Mouse (Mus musculus) hindbrain, embryonic 12.5 days (tissue): ENCODE measurements around the gene Rabep1. TPM values are rescaled to one million over a fixed set of nuclear protein-coding genes. Genes with fewer than 3 reads are reported as not detected.
"Not testable (repeated sequence)": the region's sequence is repeated elsewhere in the genome, so short reads cannot be mapped to it uniquely, and the experiment has no call there.

Source experiments
- ATAC-seq: fragments of 200-750 bp; cut with Nextera tagmentation; 2 replicates; pipeline ENCODE4 v1.8.0; 2017; ENCODE audit warnings: moderate TSS enrichment; ENCODE audit not compliant: low FRiP score
- H3K27ac ChIP-seq: fragments of 300-500 bp; sonication (generic); 2 replicates; pipeline ENCODE4 v1.5.1; 2016; ENCODE audit warnings: mild to moderate bottlenecking
- H3K27me3 ChIP-seq: fragments of 300-500 bp; sonication (generic); 2 replicates; pipeline ENCODE4 v1.6.1; 2016; ENCODE audit warnings: mild to moderate bottlenecking
- H3K36me3 ChIP-seq: fragments of 300-500 bp; sonication (generic); 2 replicates; pipeline ENCODE4 v1.6.1; 2016; ENCODE audit warnings: mild to moderate bottlenecking
- H3K4me1 ChIP-seq: fragments of 300-500 bp; sonication (generic); 2 replicates; pipeline ENCODE4 v1.6.1; 2016
- H3K4me2 ChIP-seq: fragments of 300-500 bp; sonication (generic); replicated peaks from 2 replicates; pipeline ENCODE4 v1.6.1; 2016; ENCODE audit warnings: mild to moderate bottlenecking
- H3K4me3 ChIP-seq: fragments of 300-500 bp; sonication (generic); 2 replicates; pipeline ENCODE4 v1.5.1; 2016; ENCODE audit warnings: mild to moderate bottlenecking
- H3K9ac ChIP-seq: fragments of 300-500 bp; sonication (generic); 2 replicates; pipeline ENCODE4 v1.6.1; 2016; ENCODE audit warnings: mild to moderate bottlenecking, moderate library complexity
- H3K9me3 ChIP-seq: fragments of 300-500 bp; sonication (generic); replicated peaks from 2 replicates; pipeline ENCODE4 v1.6.1; 2016; ENCODE audit warnings: mild to moderate bottlenecking
- WGBS: fragments of 180-500 bp; shearing (Covaris S2); methylation state at CpG from one replicate; pipeline ENCODE4 v1.1.7; 2016; 5-methylcytosine and 5-hydroxymethylcytosine counted together
- polyA plus RNA-seq: library from polyadenylated mRNA; unstranded; fragments of >200 nt; fragmentation: Nextera tagmentation; extraction: Ambion mirVana; gene quantifications from 2 replicates; pipeline ENCODE4 v1.2.1, GENCODE M21; 2016

Rabep1 gene
- polyA plus RNA-seq, 1 experiment from 2014 or later = 56.9 TPM

GRCm38 (mm10) chr11:70837031-70837430 is 7.5 kb upstream of the Rabep1 start:
- H3K27me3 ChIP-seq = no peaks in the 10 kb centered on the region
- no peaks in the 10 kb centered on the region; the same call in 1 of the 2 replicates for H3K9me3 ChIP-seq
- no peaks in the 10 kb centered on the region for H3K4me1 ChIP-seq
- no peak overlapping the region for H3K4me2 ChIP-seq
- H3K36me3 ChIP-seq = no peaks in the 10 kb centered on the region
- H3K4me3 ChIP-seq = no peak overlapping the region
- H3K9ac ChIP-seq = no peak overlapping the region
- no peak overlapping the region for H3K27ac ChIP-seq
- ATAC-seq = no peak
- 95% methylated on average over 3 of the region's 3 CpGs for WGBS

DNA sequence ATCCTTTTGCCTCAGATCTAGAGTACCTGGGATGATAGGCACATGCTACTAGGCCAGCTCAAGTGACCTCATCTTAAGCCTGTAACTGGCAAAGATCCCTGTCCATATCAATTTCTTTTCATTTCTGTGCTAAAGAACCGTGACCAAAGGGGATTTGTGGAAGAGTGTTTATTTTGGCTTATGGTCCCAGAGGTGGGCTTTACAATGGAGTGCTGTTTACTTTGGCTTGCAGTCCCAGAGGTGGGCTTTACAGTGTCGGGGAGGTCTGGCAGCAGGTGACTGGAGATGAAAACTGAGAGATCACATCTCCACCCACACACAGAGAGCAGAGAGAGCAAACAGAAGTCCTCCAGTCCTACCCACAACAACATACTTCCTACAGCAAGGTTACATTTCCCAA is 6.0 kb upstream of the Rabep1 start:
- ATAC-seq = no peak
- Histone ChIP-seq H3K27me3 (no peaks in the 10 kb centered on the region), H3K4me2 (no peak overlapping the region), H3K4me3 (no peak overlapping the region), H3K9ac (no peak overlapping the region), H3K27ac (no peak overlapping the region), H3K9me3 (no peaks in the 10 kb centered on the region), H3K36me3 (no peaks in the 10 kb centered on the region), H3K4me1 (no peaks in the 10 kb centered on the region)
- 66% methylated on average over 2 of the region's 2 CpGs for WGBS

DNA sequence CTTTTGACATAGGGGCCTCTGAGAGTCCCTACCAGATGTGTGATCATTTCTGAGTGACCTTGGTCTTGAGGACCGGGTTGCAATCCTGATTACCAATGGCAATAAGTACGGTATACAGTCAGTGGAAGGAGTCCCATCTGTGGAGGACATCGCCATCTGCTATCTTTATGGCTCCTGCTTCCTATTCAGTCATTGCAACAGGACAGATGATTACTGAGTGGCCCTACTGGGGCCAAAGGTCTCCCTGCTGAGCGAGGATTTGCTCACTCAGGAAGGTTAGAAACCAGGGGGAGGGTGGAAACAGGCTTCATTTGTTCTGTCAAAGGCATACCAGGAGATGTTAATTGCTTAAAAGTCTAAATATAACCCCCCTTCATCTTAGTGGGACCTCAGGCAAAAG is 1.6 kb upstream of the Rabep1 start:
- Histone ChIP-seq H3K36me3 (no peaks in the 10 kb centered on the region), H3K4me1 (peaks cover 18% of the 10 kb centered on the region), H3K27me3 (no peaks in the 10 kb centered on the region), H3K4me2 (no peak overlapping the region), H3K9ac (no peak overlapping the region), H3K9me3 (no peaks in the 10 kb centered on the region), H3K27ac (no peak overlapping the region), H3K4me3 (no peak overlapping the region)
- WGBS = 57% methylated on average over 4 of the region's 4 CpGs
- no peak for ATAC-seq

DNA sequence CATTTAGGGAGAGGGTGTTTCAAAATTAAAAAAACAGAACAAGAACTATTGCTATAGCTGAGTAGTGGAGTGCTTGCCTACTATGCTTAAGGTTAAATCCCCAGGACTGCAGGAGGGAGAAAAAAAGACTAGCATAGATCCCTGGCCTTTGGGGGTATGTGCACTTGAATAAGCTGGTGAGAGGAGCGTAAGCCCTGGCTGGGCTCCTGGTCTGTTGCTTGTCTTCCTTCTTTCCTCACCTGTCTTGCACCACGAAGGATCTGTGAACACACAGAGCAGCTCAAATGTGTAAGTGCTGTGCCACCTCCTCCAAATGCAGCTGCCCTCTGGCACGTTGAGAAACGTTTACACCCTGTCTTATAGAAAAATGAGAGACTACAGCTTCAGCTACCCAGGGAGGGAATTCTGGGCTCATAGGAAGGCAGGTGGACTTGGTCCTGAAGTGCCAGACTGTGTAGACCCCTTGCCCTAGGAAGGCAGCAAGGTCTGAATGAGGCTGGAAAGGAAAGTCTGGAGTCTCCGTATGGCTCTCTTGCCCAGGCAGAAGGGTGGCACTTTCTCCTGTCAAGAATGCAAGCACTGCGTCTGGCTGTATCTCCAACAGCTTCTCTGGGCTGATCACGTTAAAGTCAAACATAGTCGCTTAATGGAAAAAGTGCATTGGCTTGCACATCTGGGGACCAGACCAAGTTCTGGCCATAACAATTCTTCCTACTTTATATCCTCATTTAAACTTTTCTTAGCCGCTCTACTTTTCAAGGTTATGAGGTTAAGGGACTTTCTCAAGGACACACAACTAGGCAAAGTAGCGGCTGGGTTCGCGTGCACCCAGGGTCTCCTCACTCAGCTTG is 652 bp upstream of the Rabep1 start:
- WGBS = 20% methylated on average over 12 of the region's 12 CpGs
- H3K9ac ChIP-seq = peak overlapping the region; percentile 99; the same call in 1 of the 2 replicates
- 0 out of 2 replicates have a peak, but pooled peaks have one; percentile 26 for ATAC-seq

DNA sequence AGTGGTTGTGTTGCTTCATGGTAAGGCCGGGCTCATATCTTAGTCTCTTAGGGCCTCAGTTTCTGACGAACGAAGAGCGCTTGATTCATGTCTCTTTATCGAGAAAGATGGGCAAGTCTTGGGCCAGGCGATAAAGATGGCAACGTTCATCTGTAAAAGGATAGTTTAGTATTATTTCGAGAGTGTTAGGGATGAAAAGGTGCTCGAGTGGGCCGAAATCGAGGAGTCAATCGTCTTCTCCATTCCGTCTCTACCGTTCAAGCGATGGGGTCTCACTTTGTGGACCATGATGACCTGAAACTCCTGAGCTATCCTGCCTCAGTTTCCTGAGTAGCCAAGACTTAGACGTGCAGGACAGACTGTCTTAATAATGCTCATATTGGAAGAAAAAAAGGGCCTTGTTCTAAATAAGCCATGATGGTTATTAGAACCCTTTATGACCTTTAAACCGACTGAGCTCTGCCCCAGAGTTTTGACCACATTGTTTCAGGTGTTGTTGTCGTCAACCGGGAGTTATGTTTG is 940 bp downstream of the Rabep1 start:
- Histone ChIP-seq H3K9me3 (no peaks in the 10 kb centered on the region), H3K4me3 (peak overlapping the region; percentile 99), H3K9ac (peak overlapping the region; percentile 99), H3K27ac (peak overlapping the region; percentile 90; the same call in 1 of the 2 replicates), H3K27me3 (no peaks in the 10 kb centered on the region), H3K4me1 (peaks cover 18% of the 10 kb centered on the region), H3K36me3 (no peaks in the 10 kb centered on the region), H3K4me2 (peak overlapping the region; percentile 85)
- WGBS = 5% methylated on average over 19 of the region's 19 CpGs
- no peak for ATAC-seq

More for the DNA sequence above, 652 bp upstream of the Rabep1 start:
- H3K36me3 ChIP-seq = no peaks in the 10 kb centered on the region
- no peaks in the 10 kb centered on the region for H3K27me3 ChIP-seq
- peak overlapping the region; percentile 99 for H3K4me3 ChIP-seq
- H3K9me3 ChIP-seq = no peaks in the 10 kb centered on the region
- peaks cover 18% of the 10 kb centered on the region for H3K4me1 ChIP-seq
- H3K4me2 ChIP-seq = peak overlapping the region; percentile 85
- no peak overlapping the region for H3K27ac ChIP-seq

DNA sequence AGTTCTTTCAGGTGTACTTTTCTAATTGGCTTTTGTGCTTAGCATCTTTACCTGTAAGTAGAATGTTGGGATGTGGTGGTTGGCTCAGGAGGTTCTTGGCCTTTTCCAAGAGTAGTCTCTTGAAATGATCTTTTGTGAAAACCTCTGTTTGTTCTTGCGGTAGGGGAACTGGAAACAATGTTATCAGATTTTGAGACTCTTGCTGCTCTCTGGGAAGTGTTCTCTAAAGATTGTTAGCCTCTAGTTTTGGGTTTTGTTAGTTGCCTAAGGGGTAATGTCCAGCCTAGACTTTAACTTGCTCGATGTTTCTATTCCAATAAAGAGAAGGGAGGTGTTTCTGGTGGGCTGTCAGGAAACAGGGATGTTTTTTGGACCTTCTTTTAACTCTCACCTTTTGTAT is 1.5 kb downstream of the Rabep1 start:
- Histone ChIP-seq H3K4me1 (peaks cover 18% of the 10 kb centered on the region), H3K36me3 (no peaks in the 10 kb centered on the region), H3K9ac (peak overlapping the region; percentile 99), H3K27ac (no peak overlapping the region), H3K4me2 (peak overlapping the region; percentile 85), H3K27me3 (no peaks in the 10 kb centered on the region), H3K4me3 (peak overlapping the region; percentile 99), H3K9me3 (no peaks in the 10 kb centered on the region)
- 55% methylated on average over 2 of the region's 2 CpGs for WGBS
- no peak for ATAC-seq

DNA sequence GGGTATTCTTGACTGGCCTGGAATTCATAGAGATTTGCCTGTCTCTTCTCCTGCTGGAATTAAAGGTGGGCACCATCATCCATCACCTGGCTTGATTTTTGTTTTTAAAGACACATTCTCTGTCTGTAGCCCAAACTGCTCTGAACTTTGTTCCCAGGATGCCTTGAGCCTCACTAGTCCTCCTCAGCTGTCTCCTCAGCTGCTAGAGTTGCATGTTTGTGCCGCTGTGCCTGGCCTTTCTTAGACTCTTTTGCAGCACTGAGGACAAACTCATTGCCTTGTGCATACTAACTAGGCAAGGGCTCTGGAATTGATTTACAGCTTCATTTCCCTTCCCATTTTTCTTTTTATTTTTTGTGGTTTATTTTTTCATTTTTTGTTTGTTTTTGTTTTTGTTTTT is 15.8 kb downstream of the Rabep1 start:
- Histone ChIP-seq H3K9ac (no peak overlapping the region), H3K27me3 (no peaks in the 10 kb centered on the region), H3K9me3 (no peaks in the 10 kb centered on the region), H3K27ac (no peak overlapping the region), H3K36me3 (no peaks in the 10 kb centered on the region), H3K4me3 (no peak overlapping the region), H3K4me2 (no peak overlapping the region), H3K4me1 (no peaks in the 10 kb centered on the region)
- WGBS = 77% methylated on average over 1 of the region's 1 CpGs
- ATAC-seq = no peak

- not testable (repeated sequence) for H3K4me3 ChIP-seq, H3K9me3 ChIP-seq, H3K36me3 ChIP-seq, H3K4me2 ChIP-seq, H3K27ac ChIP-seq, H3K27me3 ChIP-seq, H3K9ac ChIP-seq, ATAC-seq, H3K4me1 ChIP-seq
- WGBS = 90% methylated on average over 2 of the region's 2 CpGs
Observed at GRCm38 (mm10) chr11:70863204-70863603, 18.6 kb downstream of the Rabep1 start.

GRCm38 (mm10) chr11:70865223-70865622 is 20.6 kb downstream of the Rabep1 start:
- H3K27ac ChIP-seq = no peak overlapping the region
- no peaks in the 10 kb centered on the region for H3K36me3 ChIP-seq
- no peak for ATAC-seq
- H3K27me3 ChIP-seq = no peaks in the 10 kb centered on the region
- no peaks in the 10 kb centered on the region for H3K4me1 ChIP-seq
- H3K4me3 ChIP-seq = no peak overlapping the region
- H3K9me3 ChIP-seq = no peaks in the 10 kb centered on the region
- WGBS = 91% methylated on average over 2 of the region's 2 CpGs
- H3K4me2 ChIP-seq = no peak overlapping the region
- no peak overlapping the region for H3K9ac ChIP-seq

DNA sequence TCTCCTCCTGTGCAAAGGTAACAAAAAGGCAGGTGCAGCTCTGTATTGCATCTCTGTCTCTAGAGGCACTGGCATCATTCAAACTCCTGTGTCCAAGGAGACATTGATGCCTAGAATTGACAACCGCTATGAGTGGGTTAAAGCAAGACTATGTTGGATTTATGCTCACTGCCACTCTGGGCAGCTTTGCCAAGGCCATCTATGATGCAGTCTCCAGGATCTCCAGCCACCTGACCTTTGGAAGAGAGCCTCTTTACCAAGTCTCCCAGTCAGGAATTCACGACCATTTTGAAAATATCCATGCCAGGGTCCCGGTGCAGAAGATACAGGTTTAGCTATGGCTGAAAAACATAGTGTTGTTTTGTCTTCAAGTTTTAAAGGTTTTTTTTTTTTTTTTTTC is 24.7 kb downstream of the Rabep1 start:
- WGBS = 88% methylated on average over 3 of the region's 3 CpGs
- Histone ChIP-seq H3K4me1 (no peaks in the 10 kb centered on the region), H3K27ac (no peak overlapping the region), H3K27me3 (no peaks in the 10 kb centered on the region), H3K4me3 (no peak overlapping the region), H3K36me3 (no peaks in the 10 kb centered on the region), H3K9ac (no peak overlapping the region), H3K9me3 (no peaks in the 10 kb centered on the region), H3K4me2 (no peak overlapping the region)
- ATAC-seq = no peak

DNA sequence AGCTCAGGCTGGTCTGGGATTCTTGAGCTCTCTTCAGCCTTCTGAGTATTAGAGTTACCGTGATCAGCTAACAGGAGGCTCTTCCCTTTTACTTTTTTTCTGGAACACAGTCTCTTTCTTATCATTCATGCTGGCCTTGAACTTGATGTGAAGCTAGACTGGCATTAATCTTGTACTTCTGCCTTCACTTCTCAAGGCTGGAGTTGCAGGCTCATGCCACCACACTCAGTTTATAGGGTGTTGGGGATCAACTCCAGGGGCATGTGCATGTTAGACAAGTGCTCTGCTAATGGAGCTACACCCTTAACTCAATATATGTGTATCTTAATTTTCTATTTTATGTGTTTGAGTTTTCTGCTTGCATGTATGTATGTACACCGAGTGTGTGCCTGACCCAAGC is 25.2 kb downstream of the Rabep1 start:
- Histone ChIP-seq H3K4me2 (no peak overlapping the region), H3K27ac (no peak overlapping the region), H3K4me1 (no peaks in the 10 kb centered on the region), H3K36me3 (no peaks in the 10 kb centered on the region), H3K9me3 (no peaks in the 10 kb centered on the region), H3K27me3 (no peaks in the 10 kb centered on the region), H3K4me3 (no peak overlapping the region), H3K9ac (no peak overlapping the region)
- WGBS = 94% methylated on average over 2 of the region's 2 CpGs
- ATAC-seq = no peak

- H3K27me3 ChIP-seq = no peaks in the 10 kb centered on the region
- H3K4me1 ChIP-seq = no peaks in the 10 kb centered on the region
- no peak overlapping the region for H3K4me2 ChIP-seq
- no peaks in the 10 kb centered on the region for H3K9me3 ChIP-seq
- no peak overlapping the region for H3K27ac ChIP-seq
- no peaks in the 10 kb centered on the region for H3K36me3 ChIP-seq
- no peak overlapping the region for H3K4me3 ChIP-seq
- no peak for ATAC-seq
- 93% methylated on average over 1 of the region's 1 CpGs for WGBS
- no peak overlapping the region for H3K9ac ChIP-seq
Observed at GRCm38 (mm10) chr11:70870407-70870806, 25.8 kb downstream of the Rabep1 start.

- H3K4me3 ChIP-seq = no peak overlapping the region
- WGBS = 78% methylated on average over 1 of the region's 1 CpGs
- H3K4me1 ChIP-seq = no peaks in the 10 kb centered on the region
- no peak for ATAC-seq
- no peak overlapping the region for H3K9ac ChIP-seq
- H3K9me3 ChIP-seq = no peaks in the 10 kb centered on the region
- no peaks in the 10 kb centered on the region for H3K27me3 ChIP-seq
- no peak overlapping the region for H3K27ac ChIP-seq
- no peak overlapping the region for H3K4me2 ChIP-seq
- H3K36me3 ChIP-seq = no peaks in the 10 kb centered on the region
Observed at GRCm38 (mm10) chr11:70871110-70871509, 26.5 kb downstream of the Rabep1 start.
